Mouse (Mus musculus): ENCODE measurements around the gene Gm10134. TPM values are rescaled to one million over a fixed set of nuclear protein-coding genes. Genes with fewer than 3 reads are reported as not detected.

Gm10134 gene
- total and polyA plus RNA-seq, 3 experiments, result not detected

DNA sequence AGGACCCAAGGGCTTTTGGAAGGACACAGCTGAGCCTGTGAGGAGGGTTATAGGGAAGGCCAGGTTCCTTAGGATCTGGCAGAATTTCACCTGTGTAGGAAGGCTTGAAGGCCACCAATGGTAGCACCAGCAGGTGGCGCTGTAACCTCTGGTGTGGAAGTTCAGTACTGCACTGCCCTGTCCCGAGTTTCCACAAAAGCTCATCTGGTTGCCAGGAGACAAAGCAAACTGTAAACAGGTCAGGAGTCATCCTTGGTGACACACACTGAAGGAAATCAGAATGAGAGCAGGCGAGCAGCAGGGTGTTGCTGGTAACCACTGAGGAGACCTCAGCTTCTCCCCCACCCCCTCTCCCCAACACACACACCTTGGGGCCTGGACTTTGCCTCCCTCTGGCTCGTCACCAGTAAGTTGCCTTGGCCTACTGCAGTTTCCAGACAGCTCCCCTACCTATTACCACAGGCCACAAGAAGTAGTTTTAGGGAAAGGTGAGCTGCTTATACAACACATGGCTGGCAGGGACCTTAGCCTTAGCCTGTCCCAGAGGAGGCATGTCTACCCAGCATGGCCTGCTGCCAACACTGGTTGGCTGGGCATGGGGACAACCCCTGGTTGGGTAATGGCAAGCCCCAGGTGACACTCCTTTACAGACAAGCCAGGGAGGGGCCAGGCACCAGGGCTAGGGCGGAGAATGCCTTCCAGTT is 11.5 kb downstream of the Gm10134 start:
- Histone ChIP-seq H3K9ac (ENCODE audit: insufficient read depth, low read depth) (no peak overlapping the region), H3K27ac (ENCODE audit: insufficient read depth, low read depth) (peak overlapping the region; percentile 49), H3K36me3 (replicated peaks in 1 of 2; ENCODE audit: control insufficient read depth in 1 of 2, insufficient read depth in 1 of 2, low read length in 1 of 2) (peaks cover 0 to 10% of the 10 kb centered on the region in 2 experiments), H3K9me3 (replicated peaks; ENCODE audit: low read length) (no peaks in the 10 kb centered on the region), H3K4me2 (ENCODE audit: insufficient read depth, low read depth, poor library complexity, severe bottlenecking) (no peak overlapping the region), H3K4me3 (replicated peaks in 1 of 3; ENCODE audit: low read depth in 2 of 3, low read length in 2 of 3, poor library complexity in 1 of 3) (no peak overlapping the region), H3K4me1 (ENCODE audit: control insufficient read depth in 1 of 2, insufficient read depth in 2 of 2) (peaks cover 31 to 67% of the 10 kb centered on the region in 2 experiments), H3K27me3 (replicated peaks) (peaks cover 12% of the 10 kb centered on the region), H3K79me2 (replicated peaks; ENCODE audit: control insufficient read depth, extremely low read depth, insufficient read depth, poor library complexity, severe bottlenecking) (no peaks in the 10 kb centered on the region)
- dilution Hi-C loops (cut with MboI; ENCODE audit: extremely low pct_ligation_motif_present, extremely low pct_unique_long_range_greater_than_20kb, low sequenced_read_pairs), result no loop called here
- TF ChIP-seq MXI1 (IDR thresholded peaks at IDR 0.05; ENCODE audit: low read depth, low read length) (peak; percentile 93), ZC3H11A (IDR thresholded peaks at IDR 0.05; ENCODE audit: low read depth, low read length) (peak; percentile 83), EP300 (IDR thresholded peaks at IDR 0.05; ENCODE audit: low read length) (0 out of 2 replicates have a peak, but pooled peaks have one; percentile 15), MAX (IDR thresholded peaks at IDR 0.05; ENCODE audit: low read length) (no peak), MAFK (IDR thresholded peaks at IDR 0.05; ENCODE audit: insufficient replicate concordance, low read length) (no peak), MEF2A (IDR thresholded peaks at IDR 0.05; ENCODE audit: borderline replicate concordance, low read depth, low read length) (peak; percentile 43; the same call in 1 of the 2 replicates), E2F4 (IDR thresholded peaks at IDR 0.05; ENCODE audit: insufficient replicate concordance, low read depth, low read length) (no peak), USF2 (conservative IDR thresholded peaks at IDR 0.05; ENCODE audit: low read depth, low read length) (no peak), SMC3 (IDR thresholded peaks at IDR 0.05; ENCODE audit: low read depth, low read length) (peak; percentile 98), RAD21 (IDR thresholded peaks at IDR 0.05; ENCODE audit: low read depth, low read length) (peak; percentile 91), CTCF (conservative IDR thresholded peaks at IDR 0.05 in 1 of 2, IDR thresholded peaks at IDR 0.05 in 1 of 2; ENCODE audit: low read depth in 2 of 2, low read length in 2 of 2) (peak; percentile 96 to 97), SIN3A (IDR thresholded peaks at IDR 0.05; ENCODE audit: low read length) (peak; percentile 91), BHLHE40 (IDR thresholded peaks at IDR 0.05; ENCODE audit: low read depth, low read length) (0 out of 2 replicates have a peak, but pooled peaks have one; percentile 33), MAZ (IDR thresholded peaks at IDR 0.05; ENCODE audit: low read depth, low read length) (peak; percentile 74; the same call in 1 of the 2 replicates), TCF12 (IDR thresholded peaks at IDR 0.05; ENCODE audit: low read depth, low read length) (peak; percentile 24; the same call in 1 of the 2 replicates)
- in situ Hi-C loops (cut with MboI; ENCODE audit: low pct_ligation_motif_present, low pct_unique_long_range_greater_than_20kb, low sequenced_read_pairs), result no loop called here
- DNase-seq (ENCODE audit: extremely low read depth), result peak; percentile 95

DNA sequence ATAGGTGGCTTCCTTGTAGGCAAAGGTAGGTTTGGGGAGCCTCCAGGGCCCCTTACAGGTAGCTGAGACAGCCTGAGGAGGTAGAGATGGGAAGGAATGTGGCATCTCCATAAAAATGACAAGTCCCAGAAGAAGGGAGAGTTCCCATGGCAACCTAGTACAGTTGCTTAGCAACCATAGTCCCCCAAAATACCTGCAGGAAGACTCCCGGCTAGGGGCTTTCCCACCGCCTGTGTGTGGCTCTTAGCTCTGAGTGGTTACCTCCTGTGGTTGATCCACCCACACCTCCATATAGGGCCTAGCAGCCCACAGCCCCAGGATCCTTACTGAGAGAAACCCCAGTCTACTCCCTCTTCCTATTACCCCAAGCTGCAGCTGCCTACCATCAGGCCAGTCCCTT is 12.3 kb downstream of the Gm10134 start:
- peak; percentile 79 for DNase-seq (ENCODE audit: extremely low read depth)
- TF ChIP-seq MXI1 (IDR thresholded peaks at IDR 0.05; ENCODE audit: low read depth, low read length) (peak; percentile 77), ETS1 (conservative IDR thresholded peaks at IDR 0.05; ENCODE audit: low read depth, low read length) (0 out of 2 replicates have a peak, but pooled peaks have one; percentile 18), MEF2A (IDR thresholded peaks at IDR 0.05; ENCODE audit: borderline replicate concordance, low read depth, low read length) (peak; percentile 52; the same call in 1 of the 2 replicates), USF2 (conservative IDR thresholded peaks at IDR 0.05; ENCODE audit: low read depth, low read length) (no peak)
- peaks cover 0 to 11% of the 10 kb centered on the region in 2 experiments for H3K36me3 ChIP-seq (replicated peaks in 1 of 2; ENCODE audit: control insufficient read depth in 1 of 2, insufficient read depth in 1 of 2, low read length in 1 of 2)
- H3K4me1 ChIP-seq (ENCODE audit: control insufficient read depth in 1 of 2, insufficient read depth in 2 of 2), result peaks cover 31 to 66% of the 10 kb centered on the region in 2 experiments
- peak overlapping the region; percentile 49; the same call in 1 of the 2 replicates for H3K27ac ChIP-seq (ENCODE audit: insufficient read depth, low read depth)
- H3K4me3 ChIP-seq (replicated peaks in 1 of 3; ENCODE audit: low read depth in 2 of 3, low read length in 2 of 3, poor library complexity in 1 of 3), result no peak overlapping the region
- H3K9ac ChIP-seq (ENCODE audit: insufficient read depth, low read depth), result no peak overlapping the region
- in situ Hi-C loops (cut with MboI; ENCODE audit: low pct_ligation_motif_present, low pct_unique_long_range_greater_than_20kb, low sequenced_read_pairs) (no loop called here), dilution Hi-C loops (cut with MboI; ENCODE audit: extremely low pct_ligation_motif_present, extremely low pct_unique_long_range_greater_than_20kb, low sequenced_read_pairs) (no loop called here)
- H3K27me3 ChIP-seq (replicated peaks), result peaks cover 7% of the 10 kb centered on the region
- no peaks in the 10 kb centered on the region for H3K79me2 ChIP-seq (replicated peaks; ENCODE audit: control insufficient read depth, extremely low read depth, insufficient read depth, poor library complexity, severe bottlenecking)
- H3K9me3 ChIP-seq (replicated peaks; ENCODE audit: low read length), result no peaks in the 10 kb centered on the region
- H3K4me2 ChIP-seq (ENCODE audit: insufficient read depth, low read depth, poor library complexity, severe bottlenecking), result 0 out of 2 replicates have a peak overlapping the region, but pooled peaks have one; percentile 18
